Mouse (Mus musculus) myocyte (in vitro differentiated cells): ENCODE data around the gene Fam47e.
A peak's percentile ranks its signal among the peaks of the same experiment; 100 is the strongest.

Experiments used
- CEBPB ChIP-seq: IDR thresholded peaks from 2 replicates; pipeline ENCODE4 v1.6.1; 2011; ENCODE audit warnings: mild to moderate bottlenecking, moderate library complexity; ENCODE audit not compliant: poor library complexity, insufficient read depth, severe bottlenecking
- E2F4 ChIP-seq: IDR thresholded peaks from one replicate; pipeline ENCODE4 v1.6.1; 2011; ENCODE audit warnings: mild to moderate bottlenecking, control low read depth, moderate library complexity; ENCODE audit not compliant: insufficient read depth
- MAX ChIP-seq: IDR thresholded peaks from one replicate; pipeline ENCODE4 v1.6.1; 2011; ENCODE audit warnings: low read depth, mild to moderate bottlenecking, control low read depth
- MYOD1 ChIP-seq, 3 experiments: IDR thresholded peaks; one replicate each; pipeline ENCODE4 v1.6.1; 2011; ENCODE audit warnings: control low read depth in 2 of 3, low read depth in 2 of 3, mild to moderate bottlenecking in 2 of 3, moderate library complexity in 1 of 3; ENCODE audit not compliant: insufficient read length in 2 of 3, control insufficient read depth in 1 of 3
- MYOG ChIP-seq, 3 experiments: IDR thresholded peaks; one replicate each; pipeline ENCODE4 v1.6.1; 2011; ENCODE audit warnings: control low read depth in 2 of 3, low read depth in 2 of 3, mild to moderate bottlenecking in 2 of 3; ENCODE audit not compliant: insufficient read length in 2 of 3, control insufficient read depth in 1 of 3, insufficient read depth in 1 of 3
- POLR2A ChIP-seq: IDR thresholded peaks from one replicate; pipeline ENCODE4 v1.6.1; 2011; ENCODE audit warnings: low read depth, mild to moderate bottlenecking, control low read depth, moderate library complexity; ENCODE audit not compliant: insufficient read length
- POLR2AphosphoS2 ChIP-seq: IDR thresholded peaks from one replicate; pipeline ENCODE4 v1.6.1; 2011; ENCODE audit warnings: low read depth, control low read depth; ENCODE audit not compliant: insufficient read length
- REST ChIP-seq: IDR thresholded peaks from one replicate; pipeline ENCODE4 v1.6.1; 2011; ENCODE audit warnings: mild to moderate bottlenecking, control low read depth, moderate library complexity; ENCODE audit not compliant: insufficient read depth, insufficient read length
- TCF12 ChIP-seq: IDR thresholded peaks from one replicate; pipeline ENCODE4 v1.6.1; 2011; ENCODE audit warnings: mild to moderate bottlenecking, control low read depth; ENCODE audit not compliant: poor library complexity, insufficient read depth, severe bottlenecking
- TCF3 ChIP-seq: IDR thresholded peaks from one replicate; pipeline ENCODE4 v1.6.1; 2011; ENCODE audit warnings: low read depth, control low read depth; ENCODE audit not compliant: insufficient read length
- USF1 ChIP-seq: IDR thresholded peaks from one replicate; pipeline ENCODE4 v1.6.1; 2011; ENCODE audit warnings: low read depth, mild to moderate bottlenecking, control low read depth, moderate library complexity

DNA sequence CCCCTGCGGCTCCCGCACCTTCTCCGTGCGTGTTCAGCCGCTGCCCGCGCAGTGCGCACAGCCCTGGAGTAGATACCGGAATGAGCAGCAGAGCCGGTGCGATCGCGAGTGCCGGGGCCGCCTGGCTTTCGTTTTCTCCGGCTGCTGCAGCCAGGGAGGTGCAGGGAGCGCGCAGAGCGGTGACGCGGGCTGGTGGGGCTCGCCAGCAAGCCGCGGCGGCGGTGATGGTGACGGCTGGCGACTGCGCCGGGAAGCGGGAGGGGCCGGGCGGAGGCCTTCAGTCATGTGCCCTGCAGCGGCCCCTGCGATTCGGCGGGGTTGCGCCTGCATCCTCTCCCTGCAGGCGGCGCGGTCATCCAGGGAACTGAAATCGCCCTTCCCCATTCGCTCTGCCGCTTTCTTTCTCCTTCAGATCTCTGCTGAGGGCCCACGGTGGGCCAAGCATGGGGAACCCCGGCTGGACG lies 49.4 kb upstream of the Fam47e start:
- TF ChIP-seq TCF12, result no peak
- TF ChIP-seq MYOD1 (IDR thresholded peaks at IDR 0.05; ENCODE audit: control insufficient read depth in 1 of 3, insufficient read length in 2 of 3, low read depth in 2 of 3), result peak in 2 of 3 experiments; percentile 22 to 64
- TF ChIP-seq POLR2A, result peak; percentile 92
- TF ChIP-seq MAX, result no peak
- TF ChIP-seq USF1, result peak; percentile 71
- TF ChIP-seq POLR2AphosphoS2, result peak; percentile 74
- TF ChIP-seq E2F4, result no peak
- peak in 2 of 3 experiments; percentile 43 to 55 for TF ChIP-seq MYOG (IDR thresholded peaks at IDR 0.05; ENCODE audit: control insufficient read depth in 1 of 3, insufficient read depth in 1 of 3, insufficient read length in 2 of 3, low read depth in 2 of 3)
- TF ChIP-seq TCF3, result no peak
- TF ChIP-seq CEBPB, result no peak
- no peak for TF ChIP-seq REST
